Mouse (Mus musculus) ovary, adult 18-20 months (tissue): ENCODE measurements around the gene Rrm2.

ENCODE experiments used
- DNase-seq: peaks from one replicate; pipeline ENCODE4 v3.0.0; 2022; ENCODE audit warnings: low spot score, mixed read lengths

The Rrm2 gene

DNA sequence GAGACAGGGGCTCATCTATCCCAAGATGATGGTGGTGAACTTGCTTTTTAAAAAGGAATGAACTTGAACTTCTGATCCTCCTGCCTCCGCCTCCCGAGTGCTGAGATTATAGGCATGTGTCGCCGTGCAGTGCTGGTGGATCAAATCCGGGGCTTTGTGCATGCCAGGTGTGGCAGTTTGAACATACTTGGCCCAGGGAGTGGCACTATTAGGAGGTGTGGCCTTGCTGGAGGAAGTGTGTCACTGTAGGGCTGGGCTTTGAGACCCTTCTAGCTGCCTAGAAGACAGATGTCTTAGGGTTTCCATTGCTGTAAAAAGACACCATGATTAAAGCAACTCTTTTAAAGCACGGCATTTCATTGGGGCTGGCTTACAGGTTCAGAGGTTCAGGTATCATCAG lies 42.5 kb downstream of the Rrm2 start:
- no peak for DNase-seq

DNA sequence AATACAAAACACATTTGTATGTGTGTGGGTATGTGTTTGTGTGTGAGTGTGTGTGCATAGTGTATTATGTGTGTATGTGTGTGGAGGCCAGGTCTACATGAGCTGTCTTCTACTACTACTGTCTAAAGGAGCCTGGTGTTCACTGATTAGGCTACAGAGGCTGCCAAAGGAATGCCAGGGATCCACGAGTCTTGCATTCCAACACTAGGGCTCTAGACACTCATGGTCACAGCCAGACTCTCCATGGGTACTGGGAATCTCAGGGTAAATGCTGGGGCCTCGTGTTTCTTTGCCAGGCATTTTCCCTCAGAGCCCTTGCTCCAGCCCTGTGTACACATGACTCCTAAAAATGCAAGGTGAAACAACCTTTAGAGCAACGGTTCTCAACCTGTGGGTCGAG lies 45.6 kb downstream of the Rrm2 start:
- DNase-seq = no peak

DNA sequence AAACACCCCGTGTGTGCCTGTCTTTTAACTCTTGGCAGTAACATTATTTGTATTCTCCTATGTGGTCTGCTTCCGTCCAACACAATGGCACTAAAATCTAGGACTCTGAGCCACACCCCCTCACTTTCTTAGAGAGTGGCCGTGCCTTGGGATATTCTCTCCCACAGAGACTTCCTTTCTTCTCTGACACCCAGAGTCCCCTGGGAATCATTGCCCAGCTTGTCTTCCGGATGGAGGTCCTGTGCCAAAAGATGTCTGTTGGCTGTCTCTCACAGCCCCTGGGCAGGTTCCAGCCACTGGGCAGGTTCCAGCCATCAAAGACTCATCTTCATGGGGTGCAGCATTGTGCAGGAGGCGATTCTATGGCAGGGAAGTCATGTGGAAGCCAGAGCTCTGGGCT lies 46.7 kb downstream of the Rrm2 start:
- no peak for DNase-seq

DNA sequence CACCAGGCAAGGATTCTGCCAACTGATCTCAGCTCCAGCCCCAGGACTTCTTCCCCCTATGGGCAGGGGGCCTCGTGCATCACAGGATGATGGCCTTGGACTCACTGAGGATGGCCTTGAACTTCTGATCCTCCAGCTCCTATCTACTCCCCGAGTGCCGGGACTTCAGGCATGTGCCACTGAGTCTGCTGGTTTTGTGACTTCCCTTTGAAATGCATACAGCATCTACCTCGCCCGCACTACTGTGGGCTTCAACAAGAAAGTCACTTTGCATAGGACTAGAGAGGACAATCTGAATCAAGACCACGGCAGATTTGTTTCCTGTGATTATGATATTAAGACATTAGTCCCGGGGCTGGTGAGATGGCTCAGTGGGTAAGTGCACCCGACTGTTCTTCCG lies 47.4 kb downstream of the Rrm2 start:
- DNase-seq = no peak

DNA sequence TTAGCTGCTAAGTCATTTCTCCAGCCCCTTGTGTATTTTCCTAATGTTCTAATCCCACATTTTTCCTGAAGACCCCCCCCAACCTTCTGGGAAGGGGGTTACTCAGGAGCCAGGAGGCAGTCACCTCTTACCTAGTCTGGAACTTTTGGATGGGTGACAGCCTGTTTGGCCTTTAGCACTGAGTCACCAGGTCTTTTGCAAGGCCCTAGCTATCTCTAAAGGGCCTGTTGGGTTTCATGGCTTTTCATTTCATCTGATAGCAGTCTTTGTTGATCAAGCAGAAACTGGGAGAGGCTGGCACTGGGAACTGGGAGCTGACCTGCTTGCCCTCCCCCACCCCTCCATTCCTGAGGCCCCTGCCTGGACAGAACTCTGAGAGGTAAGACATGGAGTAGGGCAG lies 49.3 kb downstream of the Rrm2 start:
- DNase-seq = no peak

DNA sequence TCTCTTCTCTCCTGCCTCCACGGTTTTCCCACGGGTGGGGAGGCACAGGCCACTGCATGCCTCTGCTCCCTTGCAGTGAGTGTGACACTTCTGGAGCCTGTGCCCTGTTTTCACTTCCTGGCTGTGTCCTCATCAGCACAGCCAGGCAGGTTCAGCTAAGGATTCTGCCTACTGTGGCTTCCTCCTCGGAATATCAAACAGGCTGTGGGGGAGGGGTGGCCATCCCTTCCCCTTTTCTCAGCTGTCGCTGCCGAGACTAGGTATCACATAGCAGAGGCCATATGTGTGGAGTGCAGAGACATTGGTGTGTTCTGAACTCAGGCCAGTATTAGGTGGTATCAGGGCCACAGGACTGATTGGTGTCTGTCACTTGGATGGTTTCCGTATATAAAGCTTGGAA lies 50.3 kb downstream of the Rrm2 start:
- DNase-seq = no peak

DNA sequence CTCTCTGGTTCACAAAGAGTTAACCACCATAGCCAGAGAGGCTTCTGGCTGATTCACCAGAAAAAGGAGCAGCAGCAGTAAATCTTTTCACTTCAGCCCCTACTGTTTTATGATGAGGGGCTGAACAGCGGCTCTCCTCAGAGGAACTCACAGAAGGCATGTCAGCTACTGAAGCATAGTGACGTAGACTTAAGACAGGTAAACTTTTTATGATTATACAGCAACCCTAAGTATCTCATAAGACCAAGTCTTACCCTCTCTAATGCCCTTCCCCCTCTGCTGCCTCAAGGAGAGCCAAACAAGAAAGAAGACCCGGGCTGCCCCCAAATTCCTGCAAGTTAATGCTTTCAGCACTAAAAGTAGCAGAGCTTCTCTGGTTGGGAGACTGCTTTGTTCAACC lies 54.2 kb downstream of the Rrm2 start:
- DNase-seq = no peak
